Mouse (Mus musculus) ovary, postnatal 36 days (tissue): ENCODE data around the gene Tlcd2.
A peak's percentile ranks its signal among the peaks of the same experiment; 100 is the strongest.
"Not testable (repeated sequence)": the region's sequence is repeated elsewhere in the genome, so short reads cannot be mapped to it uniquely, and the experiment has no call there.

Experiments
- DNase-seq: peaks from one replicate; pipeline ENCODE4 v3.0.0; 2022; ENCODE audit warnings: low spot score, mixed read lengths

Gene Tlcd2

GRCm38 (mm10) chr11:75450304-75450908 is 11.1 kb upstream of the Tlcd2 start:
- peak; percentile 2 for DNase-seq

GRCm38 (mm10) chr11:75450936-75451335 is 10.6 kb upstream of the Tlcd2 start:
- DNase-seq: no peak

- peak; percentile 3 for DNase-seq
These were observed 9.4 kb upstream of the Tlcd2 start for GRCm38 (mm10) chr11:75452081-75452480.

GRCm38 (mm10) chr11:75452812-75453557 is 8.5 kb upstream of the Tlcd2 start:
- peak; percentile 3 for DNase-seq

- peak; percentile 84 for DNase-seq
These were observed 7.3 kb upstream of the Tlcd2 start, which contains the start of gene Wdr81 for GRCm38 (mm10) chr11:75453991-75454930. Gene Wdr81, minus strand, starts transcription at chr11:75454717.

- no peak for DNase-seq
These were observed 6.3 kb upstream of the Tlcd2 start for GRCm38 (mm10) chr11:75455041-75455736.

- not testable (repeated sequence) for DNase-seq
These were observed 5.5 kb upstream of the Tlcd2 start for GRCm38 (mm10) chr11:75455971-75456370.

GRCm38 (mm10) chr11:75456440-75456871 is 5.1 kb upstream of the Tlcd2 start:
- DNase-seq: no peak

GRCm38 (mm10) chr11:75458169-75458568 is 3.3 kb upstream of the Tlcd2 start:
- peak; percentile 6 for DNase-seq

GRCm38 (mm10) chr11:75458628-75459041 is 2.9 kb upstream of the Tlcd2 start:
- no peak for DNase-seq

- DNase-seq: no peak
These were observed 2.3 kb upstream of the Tlcd2 start for GRCm38 (mm10) chr11:75459141-75459711.

- DNase-seq: no peak
These were observed 1.8 kb upstream of the Tlcd2 start for GRCm38 (mm10) chr11:75459751-75460102.

- peak; percentile 83 for DNase-seq
These were observed 1.2 kb upstream of the Tlcd2 start for GRCm38 (mm10) chr11:75460103-75460843.

GRCm38 (mm10) chr11:75461743-75462252 is 283 bp downstream of the Tlcd2 start:
- no peak for DNase-seq

GRCm38 (mm10) chr11:75462253-75462783 is 803 bp downstream of the Tlcd2 start:
- peak; percentile 80 for DNase-seq

- DNase-seq: peak; percentile 93
These were observed 1.4 kb downstream of the Tlcd2 start for GRCm38 (mm10) chr11:75462865-75463336.

- no peak for DNase-seq
These were observed 2.1 kb downstream of the Tlcd2 start for GRCm38 (mm10) chr11:75463624-75464023.

- no peak for DNase-seq
These were observed 2.9 kb downstream of the Tlcd2 start for GRCm38 (mm10) chr11:75464417-75464816.

- no peak for DNase-seq
These were observed 3.5 kb downstream of the Tlcd2 start for GRCm38 (mm10) chr11:75465051-75465450.
